Mouse (Mus musculus): ENCODE measurements around the gene Grik3. TPM values are rescaled to one million over a fixed set of nuclear protein-coding genes. Genes with fewer than 3 reads are reported as not detected.

The Grik3 gene
- polyA plus RNA-seq, 1 experiment = not detected

- H3K36me3 ChIP-seq (ENCODE audit: control insufficient read depth, insufficient read depth) = no peaks in the 10 kb centered on the region
- H3K79me2 ChIP-seq (ENCODE audit: control insufficient read depth, insufficient read depth) = no peaks in the 10 kb centered on the region
- H3K4me2 ChIP-seq (ENCODE audit: low read depth) = no peak overlapping the region
- H3K27me3 ChIP-seq (ENCODE audit: control insufficient read depth, insufficient read depth, insufficient read length) = no peaks in the 10 kb centered on the region
- H3K4me3 ChIP-seq = no peak overlapping the region
- TF ChIP-seq TCF12 (IDR thresholded peaks at IDR 0.05; ENCODE audit: insufficient read depth, poor library complexity, severe bottlenecking) = no peak
- TF ChIP-seq POLR2A (IDR thresholded peaks at IDR 0.05; ENCODE audit: insufficient read length, low read depth) = no peak
- no peak for TF ChIP-seq MYOG (IDR thresholded peaks at IDR 0.05; ENCODE audit: control insufficient read depth in 1 of 3, insufficient read depth in 1 of 3, insufficient read length in 2 of 3, low read depth in 2 of 3)
- TF ChIP-seq POLR2AphosphoS2 (IDR thresholded peaks at IDR 0.05; ENCODE audit: insufficient read length, low read depth) = no peak
- no peak for TF ChIP-seq MAX (IDR thresholded peaks at IDR 0.05; ENCODE audit: low read depth)
- no peak for TF ChIP-seq REST (IDR thresholded peaks at IDR 0.05; ENCODE audit: insufficient read depth, insufficient read length)
- no peak for TF ChIP-seq SRF (IDR thresholded peaks at IDR 0.05; ENCODE audit: control insufficient read depth, insufficient read length, low read depth)
- TF ChIP-seq CEBPB (IDR thresholded peaks at IDR 0.05; ENCODE audit: insufficient read depth, poor library complexity, severe bottlenecking) = no peak
- no peak for TF ChIP-seq MYOD1 (IDR thresholded peaks at IDR 0.05; ENCODE audit: control insufficient read depth in 1 of 3, insufficient read length in 2 of 3, low read depth in 2 of 3)
- TF ChIP-seq TCF3 (IDR thresholded peaks at IDR 0.05; ENCODE audit: insufficient read length, low read depth) = no peak
- no peak overlapping the region for H3ac ChIP-seq (ENCODE audit: control insufficient read depth, insufficient read length)
Measured at GRCm38 (mm10) chr4:125583935-125584334, 93.4 kb downstream of the Grik3 start.

GRCm38 (mm10) chr4:125584676-125585075 is 94.2 kb downstream of the Grik3 start:
- H3K4me2 ChIP-seq (ENCODE audit: low read depth) = no peak overlapping the region
- H3K36me3 ChIP-seq (ENCODE audit: control insufficient read depth, insufficient read depth) = no peaks in the 10 kb centered on the region
- TF ChIP-seq POLR2AphosphoS2 (IDR thresholded peaks at IDR 0.05; ENCODE audit: insufficient read length, low read depth) = no peak
- TF ChIP-seq MYOG (IDR thresholded peaks at IDR 0.05; ENCODE audit: control insufficient read depth in 1 of 3, insufficient read depth in 1 of 3, insufficient read length in 2 of 3, low read depth in 2 of 3) = no peak
- no peak for TF ChIP-seq SRF (IDR thresholded peaks at IDR 0.05; ENCODE audit: control insufficient read depth, insufficient read length, low read depth)
- no peak for TF ChIP-seq MAX (IDR thresholded peaks at IDR 0.05; ENCODE audit: low read depth)
- no peak for TF ChIP-seq POLR2A (IDR thresholded peaks at IDR 0.05; ENCODE audit: insufficient read length, low read depth)
- no peak for TF ChIP-seq MYOD1 (IDR thresholded peaks at IDR 0.05; ENCODE audit: control insufficient read depth in 1 of 3, insufficient read length in 2 of 3, low read depth in 2 of 3)
- TF ChIP-seq REST (IDR thresholded peaks at IDR 0.05; ENCODE audit: insufficient read depth, insufficient read length) = no peak
- TF ChIP-seq TCF3 (IDR thresholded peaks at IDR 0.05; ENCODE audit: insufficient read length, low read depth) = no peak
- no peak for TF ChIP-seq USF1 (IDR thresholded peaks at IDR 0.05; ENCODE audit: low read depth)
- TF ChIP-seq CEBPB (IDR thresholded peaks at IDR 0.05; ENCODE audit: insufficient read depth, poor library complexity, severe bottlenecking) = no peak
- TF ChIP-seq E2F4 (IDR thresholded peaks at IDR 0.05; ENCODE audit: insufficient read depth) = no peak
- TF ChIP-seq TCF12 (IDR thresholded peaks at IDR 0.05; ENCODE audit: insufficient read depth, poor library complexity, severe bottlenecking) = no peak
- H3K79me2 ChIP-seq (ENCODE audit: control insufficient read depth, insufficient read depth) = no peaks in the 10 kb centered on the region
- no peaks in the 10 kb centered on the region for H3K27me3 ChIP-seq (ENCODE audit: control insufficient read depth, insufficient read depth, insufficient read length)
- no peak overlapping the region for H3ac ChIP-seq (ENCODE audit: control insufficient read depth, insufficient read length)
- no peak overlapping the region for H3K4me3 ChIP-seq

DNA sequence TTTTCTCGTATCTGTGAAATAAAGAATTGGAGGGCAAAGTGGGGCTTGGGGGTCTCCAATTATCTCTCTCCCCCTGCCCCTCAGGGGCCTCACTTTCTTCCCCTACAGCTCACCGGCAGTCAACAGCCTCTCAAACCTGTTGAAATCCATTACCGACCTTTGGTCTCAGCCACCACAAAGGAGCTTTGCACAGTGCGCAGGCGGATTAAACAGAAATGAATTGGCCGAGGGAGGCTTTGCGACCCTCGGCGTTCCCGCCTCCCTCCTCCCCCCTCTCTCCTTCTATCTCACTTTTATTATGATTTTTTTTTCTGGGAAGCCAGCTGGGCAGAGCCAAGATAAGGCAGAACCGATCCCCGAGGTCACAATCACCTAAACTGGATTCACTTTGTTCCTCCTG is 97.1 kb downstream of the Grik3 start:
- Histone ChIP-seq H3K4me2 (ENCODE audit: low read depth) (no peak overlapping the region), H3ac (ENCODE audit: control insufficient read depth, insufficient read length) (no peak overlapping the region), H3K79me2 (ENCODE audit: control insufficient read depth, insufficient read depth) (no peaks in the 10 kb centered on the region), H3K4me3 (no peak overlapping the region), H3K36me3 (ENCODE audit: control insufficient read depth, insufficient read depth) (no peaks in the 10 kb centered on the region), H3K27me3 (ENCODE audit: control insufficient read depth, insufficient read depth, insufficient read length) (no peaks in the 10 kb centered on the region)
- TF ChIP-seq SRF (IDR thresholded peaks at IDR 0.05; ENCODE audit: control insufficient read depth, insufficient read length, low read depth) = no peak
- no peak for TF ChIP-seq TCF3 (IDR thresholded peaks at IDR 0.05; ENCODE audit: insufficient read length, low read depth)
- TF ChIP-seq MAX (IDR thresholded peaks at IDR 0.05; ENCODE audit: low read depth) = no peak
- TF ChIP-seq USF1 (IDR thresholded peaks at IDR 0.05; ENCODE audit: low read depth) = no peak

- H3ac ChIP-seq (ENCODE audit: control insufficient read depth, insufficient read length) = no peak overlapping the region
- no peak overlapping the region for H3K4me2 ChIP-seq (ENCODE audit: low read depth)
- H3K79me2 ChIP-seq (ENCODE audit: control insufficient read depth, insufficient read depth) = no peaks in the 10 kb centered on the region
- H3K36me3 ChIP-seq (ENCODE audit: control insufficient read depth, insufficient read depth) = no peaks in the 10 kb centered on the region
- no peak overlapping the region for H3K4me3 ChIP-seq
- H3K27me3 ChIP-seq (ENCODE audit: control insufficient read depth, insufficient read depth, insufficient read length) = no peaks in the 10 kb centered on the region
- TF ChIP-seq REST (IDR thresholded peaks at IDR 0.05; ENCODE audit: insufficient read depth, insufficient read length) = peak; percentile 50
- TF ChIP-seq E2F4 (IDR thresholded peaks at IDR 0.05; ENCODE audit: insufficient read depth) = no peak
- TF ChIP-seq POLR2A (IDR thresholded peaks at IDR 0.05; ENCODE audit: insufficient read length, low read depth) = no peak
Measured at GRCm38 (mm10) chr4:125590241-125590919, 99.9 kb downstream of the Grik3 start.

DNA sequence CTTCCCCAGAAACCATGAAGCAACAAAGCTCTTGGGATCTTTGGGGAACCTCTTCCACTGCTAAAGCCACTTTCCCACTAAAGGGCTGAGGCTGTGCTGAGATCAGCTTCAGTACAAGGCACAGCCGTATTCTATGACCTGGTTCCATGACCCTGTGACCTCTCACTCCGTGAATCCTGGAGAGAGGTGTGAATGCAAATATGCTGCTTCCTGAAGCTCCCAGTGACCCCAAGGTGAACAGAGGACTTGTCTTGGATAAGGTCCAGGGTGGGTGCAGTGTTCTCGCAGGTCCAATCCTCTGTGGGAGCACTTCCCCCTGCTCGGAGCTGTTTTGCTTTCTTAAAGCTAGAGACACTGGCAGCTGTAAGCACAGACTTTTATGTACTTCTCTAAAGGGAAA is 102.2 kb downstream of the Grik3 start:
- no peak overlapping the region for H3ac ChIP-seq (ENCODE audit: control insufficient read depth, insufficient read length)
- no peaks in the 10 kb centered on the region for H3K36me3 ChIP-seq (ENCODE audit: control insufficient read depth, insufficient read depth)
- no peaks in the 10 kb centered on the region for H3K79me2 ChIP-seq (ENCODE audit: control insufficient read depth, insufficient read depth)
- no peak for TF ChIP-seq MAX (IDR thresholded peaks at IDR 0.05; ENCODE audit: low read depth)
- no peak for TF ChIP-seq REST (IDR thresholded peaks at IDR 0.05; ENCODE audit: insufficient read depth, insufficient read length)
- no peak for TF ChIP-seq MYOD1 (IDR thresholded peaks at IDR 0.05; ENCODE audit: control insufficient read depth in 1 of 3, insufficient read length in 2 of 3, low read depth in 2 of 3)
- TF ChIP-seq MYOG (IDR thresholded peaks at IDR 0.05; ENCODE audit: control insufficient read depth in 1 of 3, insufficient read depth in 1 of 3, insufficient read length in 2 of 3, low read depth in 2 of 3) = no peak
- TF ChIP-seq TCF12 (IDR thresholded peaks at IDR 0.05; ENCODE audit: insufficient read depth, poor library complexity, severe bottlenecking) = no peak
- no peak for TF ChIP-seq E2F4 (IDR thresholded peaks at IDR 0.05; ENCODE audit: insufficient read depth)
- no peak for TF ChIP-seq TCF3 (IDR thresholded peaks at IDR 0.05; ENCODE audit: insufficient read length, low read depth)
- TF ChIP-seq CEBPB (IDR thresholded peaks at IDR 0.05; ENCODE audit: insufficient read depth, poor library complexity, severe bottlenecking) = no peak
- no peak for TF ChIP-seq POLR2AphosphoS2 (IDR thresholded peaks at IDR 0.05; ENCODE audit: insufficient read length, low read depth)
- TF ChIP-seq USF1 (IDR thresholded peaks at IDR 0.05; ENCODE audit: low read depth) = no peak
- no peak for TF ChIP-seq POLR2A (IDR thresholded peaks at IDR 0.05; ENCODE audit: insufficient read length, low read depth)
- no peak for TF ChIP-seq SRF (IDR thresholded peaks at IDR 0.05; ENCODE audit: control insufficient read depth, insufficient read length, low read depth)
- H3K27me3 ChIP-seq (ENCODE audit: control insufficient read depth, insufficient read depth, insufficient read length) = no peaks in the 10 kb centered on the region
- H3K4me2 ChIP-seq (ENCODE audit: low read depth) = no peak overlapping the region
- no peak overlapping the region for H3K4me3 ChIP-seq
